Mouse (Mus musculus) lung, embryonic 16.5 days (tissue): ENCODE data around the gene Gm10401. TPM values are rescaled to one million over a fixed set of nuclear protein-coding genes. Genes with fewer than 3 reads are reported as not detected.
"Not testable (repeated sequence)": the region's sequence is repeated elsewhere in the genome, so short reads cannot be mapped to it uniquely, and the experiment has no call there.

Experiments used
- ATAC-seq: fragments of 200-750 bp; cut with Nextera tagmentation; 2 replicates; pipeline ENCODE4 v1.8.0; 2017; ENCODE audit warnings: low read depth, mild to moderate bottlenecking, moderate library complexity
- H3K27ac ChIP-seq: fragments of 300-500 bp; sonication (generic); 2 replicates; pipeline ENCODE4 v1.5.1; 2014; ENCODE audit warnings: mild to moderate bottlenecking, control low read depth, low read length
- H3K27me3 ChIP-seq: fragments of 300-500 bp; sonication (generic); 2 replicates; pipeline ENCODE4 v1.6.1; 2014; ENCODE audit warnings: low read depth, low read length, mixed read lengths; ENCODE audit not compliant: control insufficient read depth, insufficient read depth
- H3K36me3 ChIP-seq: fragments of 300-500 bp; sonication (generic); 2 replicates; pipeline ENCODE4 v1.6.1; 2014; ENCODE audit warnings: low read length; ENCODE audit not compliant: control insufficient read depth, insufficient read depth
- H3K4me1 ChIP-seq: fragments of 300-500 bp; sonication (generic); replicated peaks from 2 replicates; pipeline ENCODE4 v1.6.1; 2014; ENCODE audit warnings: low read length, mixed read lengths; ENCODE audit not compliant: control insufficient read depth, insufficient read depth
- H3K4me2 ChIP-seq: fragments of 300-500 bp; sonication (generic); 2 replicates; pipeline ENCODE4 v1.6.1; 2014; ENCODE audit warnings: low read depth, low read length, control low read depth
- H3K4me3 ChIP-seq: fragments of 300-500 bp; sonication (generic); 2 replicates; pipeline ENCODE4 v1.5.1; 2014; ENCODE audit warnings: mild to moderate bottlenecking, low read length, control low read depth
- H3K9ac ChIP-seq: fragments of 300-500 bp; sonication (generic); 2 replicates; pipeline ENCODE4 v1.6.1; 2014; ENCODE audit warnings: low read length, control low read depth
- H3K9me3 ChIP-seq: fragments of 300-500 bp; sonication (generic); 2 replicates; pipeline ENCODE4 v1.6.1; 2016; ENCODE audit warnings: low read length; ENCODE audit not compliant: control insufficient read depth
- WGBS: fragments of 180-500 bp; shearing (Covaris S2); extraction: QIAGEN DNeasy Blood & Tissue Kit; methylation state at CpG from one replicate; pipeline ENCODE4 v1.1.7; 2014; 5-methylcytosine and 5-hydroxymethylcytosine counted together
- polyA plus RNA-seq: library from polyadenylated mRNA; unstranded; fragments of >200 nt; fragmentation: Nextera tagmentation; extraction: Ambion mirVana; gene quantifications from 2 replicates; pipeline ENCODE4 v1.2.1, GENCODE M21; 2015

Gene Gm10401
- polyA plus RNA-seq, 1 experiment from 2014 or later = 25.4 TPM

DNA sequence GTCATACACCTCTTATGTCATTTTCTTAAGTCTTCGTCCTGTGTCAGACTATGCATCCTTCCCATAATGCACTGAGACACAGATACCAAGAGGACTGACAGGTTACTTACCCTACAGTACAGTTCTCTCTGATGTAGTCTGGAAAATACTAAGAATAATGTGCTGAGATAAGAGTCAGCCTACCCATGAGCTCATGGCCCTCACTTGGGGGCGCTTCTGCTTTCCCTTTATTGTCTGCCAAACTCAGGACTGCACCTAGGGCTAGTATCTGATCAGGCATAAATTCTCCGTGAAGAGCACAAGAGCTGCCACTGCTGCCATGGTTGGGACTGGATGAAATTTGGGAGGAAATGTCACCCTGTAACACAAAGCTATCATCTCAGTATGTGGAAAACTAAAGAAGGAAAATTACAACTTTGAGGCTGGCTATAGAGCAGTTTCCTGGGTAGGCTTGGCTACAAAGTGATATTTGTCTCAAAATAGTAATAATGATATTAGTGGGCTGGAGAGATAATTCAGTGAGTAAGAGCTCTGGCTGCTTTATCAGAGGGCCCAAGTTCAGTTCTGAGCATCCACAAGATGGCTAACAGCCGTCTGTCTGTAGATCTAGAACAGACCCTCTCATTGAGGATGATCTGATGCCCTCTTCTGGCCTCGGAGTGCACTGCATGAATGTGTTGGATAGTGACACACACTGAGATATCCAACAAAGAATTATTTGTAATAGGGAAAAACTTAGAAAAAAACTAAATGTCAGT lies 21.8 kb downstream of the Gm10401 start:
- Histone ChIP-seq H3K27me3 (no peaks in the 10 kb centered on the region), H3K9me3 (no peaks in the 10 kb centered on the region), H3K4me1 (peaks cover 12% of the 10 kb centered on the region), H3K36me3 (peaks cover 7% of the 10 kb centered on the region), H3K4me3 (no peak overlapping the region), H3K27ac (no peak overlapping the region), H3K4me2 (no peak overlapping the region), H3K9ac (no peak overlapping the region)
- WGBS = 56% methylated on average over 5 of the region's 5 CpGs
- ATAC-seq = peak; percentile 43; the same call in 1 of the 2 replicates

DNA sequence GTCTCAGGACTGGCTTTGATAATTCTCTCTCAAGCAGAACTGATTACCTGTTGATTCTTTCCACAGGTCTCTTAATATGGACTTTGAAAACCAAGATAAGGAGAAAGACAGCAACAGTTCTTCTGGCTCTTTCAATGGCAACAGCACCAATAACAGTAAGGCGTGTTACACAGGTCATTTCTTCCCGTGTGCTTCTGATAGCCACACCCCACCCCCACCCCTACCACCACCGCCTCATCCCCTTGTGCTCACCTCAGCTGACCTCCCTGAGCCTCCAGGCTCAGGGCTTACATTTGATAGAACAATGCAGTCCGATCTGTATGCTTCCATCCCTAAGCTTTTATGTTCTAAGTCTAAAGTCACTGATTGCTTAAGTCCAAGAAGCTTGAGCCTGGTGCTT lies 23.3 kb downstream of the Gm10401 start:
- H3K4me1 ChIP-seq = peaks cover 15% of the 10 kb centered on the region
- no peak overlapping the region for H3K9ac ChIP-seq
- WGBS = 74% methylated on average over 4 of the region's 4 CpGs
- H3K9me3 ChIP-seq = no peaks in the 10 kb centered on the region
- no peaks in the 10 kb centered on the region for H3K27me3 ChIP-seq
- no peak overlapping the region for H3K27ac ChIP-seq
- H3K4me3 ChIP-seq = no peak overlapping the region
- no peak for ATAC-seq
- peaks cover 7% of the 10 kb centered on the region for H3K36me3 ChIP-seq
- no peak overlapping the region for H3K4me2 ChIP-seq

DNA sequence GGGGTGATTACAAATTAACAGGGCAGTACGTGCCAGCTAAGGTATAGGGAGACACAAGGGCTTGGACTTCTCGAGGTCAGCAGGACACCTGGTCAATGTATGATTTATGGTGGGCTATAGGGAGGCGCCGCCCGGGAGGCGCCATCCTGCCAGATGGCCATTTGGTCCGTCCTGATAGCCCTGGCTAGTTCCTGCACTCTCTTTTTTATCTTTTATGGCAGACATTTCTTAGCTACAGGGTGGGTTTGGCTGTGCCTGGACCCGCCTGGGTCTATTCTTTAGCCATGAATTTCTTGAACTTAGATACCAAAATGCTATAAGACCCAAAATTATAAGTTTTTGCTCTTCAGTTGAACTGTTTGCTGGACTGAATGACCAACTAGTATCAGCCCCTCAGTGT lies 24.8 kb downstream of the Gm10401 start:
- H3K36me3 ChIP-seq, H3K9me3 ChIP-seq, H3K27ac ChIP-seq, H3K9ac ChIP-seq, ATAC-seq, H3K4me2 ChIP-seq, H3K4me3 ChIP-seq, H3K27me3 ChIP-seq: not testable (repeated sequence)
- whole genome bisulfite sequencing = 70% methylated on average over 8 of the region's 8 CpGs
- peaks cover 15% of the 10 kb centered on the region for H3K4me1 ChIP-seq

DNA sequence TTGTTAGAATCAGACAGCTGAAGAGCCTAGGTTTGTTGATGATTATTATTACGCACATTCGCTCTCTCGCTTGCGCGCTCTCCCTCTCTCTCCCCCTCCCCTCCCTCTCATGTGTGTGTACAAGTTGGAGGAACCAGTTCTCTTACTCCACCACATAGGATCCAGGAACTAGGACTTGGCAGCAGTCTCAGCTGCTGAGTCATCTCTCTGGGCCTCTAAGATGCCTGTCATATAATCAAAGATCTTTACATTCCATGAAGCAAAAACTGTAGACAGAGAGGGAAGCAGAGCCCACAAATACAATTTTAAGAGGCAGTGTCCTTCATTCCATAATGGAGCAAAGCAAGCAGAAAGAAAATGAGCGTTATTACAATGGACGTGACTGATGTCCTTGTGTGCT lies 26.0 kb downstream of the Gm10401 start:
- ATAC-seq = peak; percentile 67
- Histone ChIP-seq H3K36me3 (peaks cover 7% of the 10 kb centered on the region), H3K9me3 (no peaks in the 10 kb centered on the region), H3K27me3 (no peaks in the 10 kb centered on the region), H3K4me3 (no peak overlapping the region), H3K4me2 (no peak overlapping the region), H3K27ac (no peak overlapping the region), H3K9ac (no peak overlapping the region), H3K4me1 (peaks cover 15% of the 10 kb centered on the region)
- WGBS = 65% methylated on average over 7 of the region's 7 CpGs

DNA sequence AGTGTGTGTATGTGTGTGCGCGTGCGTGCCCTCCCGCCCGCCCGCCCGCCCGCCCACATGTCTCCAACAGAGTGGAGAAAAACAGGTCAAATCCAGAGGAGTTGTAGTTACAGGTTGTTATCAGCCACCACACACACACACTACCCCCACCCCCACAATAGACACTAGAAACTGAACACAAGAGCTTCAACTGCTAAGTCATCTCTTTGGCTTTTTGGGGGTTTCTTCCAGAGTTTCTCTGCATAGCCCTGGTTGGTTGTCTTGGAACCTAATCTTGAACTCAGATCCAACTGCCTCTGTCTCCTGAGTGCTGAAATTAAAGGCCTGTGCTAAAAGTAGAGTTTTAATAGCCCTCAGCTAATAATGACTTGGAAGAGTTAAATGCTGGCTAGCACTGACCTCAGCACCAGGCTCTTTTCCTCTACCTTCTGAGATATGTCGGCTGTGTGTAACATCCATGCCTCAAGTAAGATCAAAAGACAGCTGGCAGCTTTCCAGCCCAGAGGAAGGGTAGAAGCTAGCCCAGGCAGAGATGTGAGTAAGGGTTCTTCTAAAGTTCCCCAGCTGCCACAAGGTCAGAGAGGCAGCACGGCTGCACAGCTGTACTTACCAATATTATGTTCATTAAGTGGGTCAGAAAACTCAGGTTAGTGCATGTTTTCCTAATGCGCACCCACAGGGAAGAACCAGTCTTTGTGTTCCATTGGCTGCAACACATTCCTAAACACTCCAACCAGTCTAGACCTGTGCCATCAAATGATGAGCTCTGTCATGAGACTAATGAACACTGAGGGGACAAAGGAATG lies 26.8 kb downstream of the Gm10401 start:
- Histone ChIP-seq H3K4me3 (no peak overlapping the region), H3K27ac (no peak overlapping the region; the same call in 1 of the 2 replicates), H3K36me3 (peaks cover 7% of the 10 kb centered on the region), H3K9ac (no peak overlapping the region), H3K9me3 (no peaks in the 10 kb centered on the region), H3K4me1 (peaks cover 15% of the 10 kb centered on the region), H3K27me3 (no peaks in the 10 kb centered on the region), H3K4me2 (no peak overlapping the region)
- 83% methylated on average over 11 of the region's 11 CpGs for WGBS
- ATAC-seq = no peak

DNA sequence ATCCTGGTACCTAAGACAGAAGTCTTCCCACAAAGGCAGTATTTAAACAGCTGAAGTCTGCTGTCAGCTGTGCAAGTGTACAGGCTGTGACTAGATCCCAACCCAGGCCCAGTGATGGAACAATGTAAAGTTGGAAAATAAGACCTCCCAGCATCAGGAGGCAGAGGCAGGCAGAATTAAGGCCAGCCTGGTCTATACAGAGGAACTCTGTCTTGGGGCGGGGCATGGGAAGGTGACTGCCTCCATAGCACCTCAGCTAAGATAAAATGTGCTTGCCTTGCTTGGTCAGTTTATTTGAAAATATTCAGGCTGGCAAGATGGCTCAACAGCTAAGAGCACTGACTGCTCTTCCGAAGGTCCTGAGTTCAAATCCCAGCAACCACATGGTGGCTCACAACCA lies 27.6 kb downstream of the Gm10401 start:
- Histone ChIP-seq H3K27ac (no peak overlapping the region), H3K4me1 (peaks cover 17% of the 10 kb centered on the region), H3K9ac (no peak overlapping the region), H3K4me2 (no peak overlapping the region), H3K4me3 (no peak overlapping the region), H3K9me3 (no peaks in the 10 kb centered on the region), H3K36me3 (peaks cover 3% of the 10 kb centered on the region), H3K27me3 (no peaks in the 10 kb centered on the region)
- ATAC-seq = no peak
- WGBS = 97% methylated on average over 2 of the region's 2 CpGs

DNA sequence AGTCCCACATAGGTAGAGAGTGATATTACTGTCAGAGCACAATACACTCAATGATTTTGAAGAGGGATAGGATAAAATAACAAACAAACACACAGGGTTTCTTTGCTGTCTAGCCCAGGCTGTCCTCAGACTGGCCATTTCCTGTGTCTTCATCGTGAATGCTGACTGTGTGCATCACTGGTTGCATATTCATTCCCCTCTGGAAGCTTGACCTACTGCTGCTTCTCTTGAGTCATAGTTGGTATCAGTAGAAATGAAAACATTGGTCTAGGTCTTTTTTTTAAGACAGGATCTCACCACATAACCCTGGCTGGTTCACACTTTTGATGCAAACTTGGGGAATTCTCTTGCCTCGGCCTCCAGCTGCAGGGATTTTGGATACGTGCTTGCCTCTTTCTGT lies 28.5 kb downstream of the Gm10401 start:
- no peak for ATAC-seq
- no peaks in the 10 kb centered on the region; the same call in 1 of the 2 replicates for H3K36me3 ChIP-seq
- no peak overlapping the region for H3K27ac ChIP-seq
- WGBS = 71% methylated on average over 3 of the region's 3 CpGs
- no peak overlapping the region for H3K4me2 ChIP-seq
- peaks cover 17% of the 10 kb centered on the region for H3K4me1 ChIP-seq
- H3K27me3 ChIP-seq = no peaks in the 10 kb centered on the region
- no peak overlapping the region for H3K4me3 ChIP-seq
- H3K9me3 ChIP-seq = no peaks in the 10 kb centered on the region
- H3K9ac ChIP-seq = no peak overlapping the region

DNA sequence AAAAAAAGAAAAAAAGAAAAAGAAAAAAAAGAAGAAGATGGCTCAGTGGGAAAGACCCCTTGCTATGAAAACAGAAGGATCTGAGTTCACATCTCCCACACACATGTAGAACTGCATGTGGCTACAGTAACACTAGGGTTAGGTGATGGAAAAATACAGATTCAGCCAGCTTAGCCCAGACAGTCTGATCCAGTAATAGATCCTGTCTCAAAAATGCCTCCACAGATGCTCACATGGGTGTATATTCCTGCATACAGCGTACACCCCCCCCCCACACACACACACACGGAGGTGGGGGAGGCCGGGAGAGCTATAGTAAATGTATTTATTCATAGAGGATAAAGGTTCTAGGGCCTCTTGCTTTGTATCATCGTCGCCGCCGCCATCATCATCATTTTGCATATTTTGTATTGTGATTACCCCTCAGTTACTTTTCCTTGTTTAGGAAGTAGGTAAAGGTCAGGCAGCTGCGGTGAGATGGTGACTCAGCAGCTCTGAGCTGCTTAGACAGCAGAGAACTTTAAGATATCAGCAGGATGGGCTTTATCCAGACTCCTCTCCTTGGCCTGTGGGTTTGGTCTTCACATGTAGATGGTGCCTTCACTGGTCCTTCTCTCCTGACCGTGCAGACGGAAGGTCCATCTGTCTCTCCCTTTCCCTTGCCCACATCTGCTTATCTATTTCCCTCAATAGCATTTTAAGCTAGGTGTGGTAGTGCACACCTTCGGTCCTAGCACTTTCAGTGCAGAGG lies 29.2 kb downstream of the Gm10401 start:
- no peak for ATAC-seq
- H3K9ac ChIP-seq = no peak overlapping the region
- H3K4me2 ChIP-seq = no peak overlapping the region
- H3K9me3 ChIP-seq = no peaks in the 10 kb centered on the region
- no peak overlapping the region for H3K4me3 ChIP-seq
- peaks cover 17% of the 10 kb centered on the region for H3K4me1 ChIP-seq
- no peaks in the 10 kb centered on the region for H3K27me3 ChIP-seq
- no peaks in the 10 kb centered on the region for H3K36me3 ChIP-seq
- H3K27ac ChIP-seq = no peak overlapping the region
- WGBS = 87% methylated on average over 11 of the region's 11 CpGs

DNA sequence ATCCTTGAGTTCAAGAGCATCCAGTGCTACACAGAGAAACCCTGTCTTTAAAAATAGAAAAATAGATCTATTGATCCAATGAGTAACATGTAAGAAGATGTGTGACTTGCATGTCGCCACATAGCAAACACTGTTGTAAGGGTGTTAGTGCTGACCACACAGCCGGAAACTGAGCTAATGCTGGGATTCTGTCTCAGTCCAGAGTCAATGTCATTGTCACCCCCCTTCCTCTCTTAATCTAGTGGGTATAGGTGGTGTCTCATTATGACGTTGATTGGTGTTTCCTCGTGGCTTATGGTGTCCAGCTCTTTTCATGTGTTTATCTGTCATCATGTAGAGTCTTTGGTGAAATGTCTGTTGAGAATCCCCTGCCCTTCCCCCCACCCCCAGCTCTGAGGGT lies 31.9 kb downstream of the Gm10401 start:
- 53% methylated on average over 4 of the region's 4 CpGs for WGBS
- Histone ChIP-seq H3K4me3 (no peak overlapping the region), H3K9me3 (no peaks in the 10 kb centered on the region), H3K36me3 (peaks cover 5% of the 10 kb centered on the region), H3K27ac (no peak overlapping the region), H3K27me3 (no peaks in the 10 kb centered on the region), H3K9ac (no peak overlapping the region), H3K4me1 (peaks cover 4% of the 10 kb centered on the region; the same call in 1 of the 2 replicates), H3K4me2 (no peak overlapping the region)
- ATAC-seq = no peak
